Mouse (Mus musculus): ENCODE results near the gene Wasl. TPM values are rescaled to one million over a fixed set of nuclear protein-coding genes. Genes with fewer than 3 reads are reported as not detected.
A peak's percentile ranks its signal among the peaks of the same experiment; 100 is the strongest.

Wasl gene
- polyA plus RNA-seq, 1 experiment from 2014 or later: 61.1 TPM

DNA sequence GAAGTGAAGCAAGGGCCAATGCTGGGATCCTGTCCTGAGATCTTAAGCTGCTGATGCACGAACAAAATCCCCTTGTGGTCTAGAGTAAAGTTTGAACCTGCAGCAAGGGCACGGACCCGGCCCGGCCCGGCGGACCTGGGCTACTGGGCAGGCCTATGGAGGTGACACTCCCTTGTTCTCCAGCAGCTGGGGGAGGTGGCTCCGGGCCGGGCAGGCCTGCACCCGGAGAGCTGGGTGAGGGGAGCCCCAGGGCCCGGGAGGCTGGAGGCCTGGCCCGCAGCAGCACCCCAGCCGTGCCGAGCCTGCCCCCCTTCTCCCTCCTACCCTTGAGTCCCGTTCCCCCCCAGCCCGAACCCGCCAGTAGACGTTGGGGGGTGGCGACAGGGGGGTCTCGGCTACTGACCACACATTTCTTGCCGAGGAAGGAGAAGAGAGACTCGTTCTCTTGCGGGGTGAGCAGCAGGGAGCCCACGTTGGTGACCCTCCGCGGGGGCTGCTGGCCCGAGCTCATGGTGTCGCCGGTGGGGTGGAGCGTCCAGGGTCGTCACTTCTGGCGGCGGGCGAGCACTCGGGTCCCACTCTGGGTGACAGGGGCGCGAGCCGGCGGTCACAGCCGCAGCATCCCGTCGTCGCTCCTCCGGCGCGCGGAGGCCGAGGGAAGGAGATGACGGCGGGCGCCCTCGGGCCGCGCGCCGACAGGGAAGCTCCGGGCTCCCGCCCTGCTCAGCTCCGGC is 509 bp downstream of the Wasl start:
- DNase-seq (ENCODE audit: low read depth, low spot score) (peak; percentile 15), ATAC-seq (peak; percentile 61)
- in situ Hi-C loops (cut with MboI; ENCODE audit: low pct_unique_long_range_greater_than_20kb): no loop called here
- ChIA-PET CTCF (interaction anchor here (0.8 to 2.0 kb wide), 4 partner anchors 14 to 134 kb away, joined by 3 to 6 read pairs (median 4); no protein-coding TSS in a partner anchor), POLR2A (no interaction called here)
- H3K27me3 ChIP-seq: peaks cover 3% of the 10 kb centered on the region
- no peak for TF ChIP-seq CTCF (IDR thresholded peaks at IDR 0.05)

DNA sequence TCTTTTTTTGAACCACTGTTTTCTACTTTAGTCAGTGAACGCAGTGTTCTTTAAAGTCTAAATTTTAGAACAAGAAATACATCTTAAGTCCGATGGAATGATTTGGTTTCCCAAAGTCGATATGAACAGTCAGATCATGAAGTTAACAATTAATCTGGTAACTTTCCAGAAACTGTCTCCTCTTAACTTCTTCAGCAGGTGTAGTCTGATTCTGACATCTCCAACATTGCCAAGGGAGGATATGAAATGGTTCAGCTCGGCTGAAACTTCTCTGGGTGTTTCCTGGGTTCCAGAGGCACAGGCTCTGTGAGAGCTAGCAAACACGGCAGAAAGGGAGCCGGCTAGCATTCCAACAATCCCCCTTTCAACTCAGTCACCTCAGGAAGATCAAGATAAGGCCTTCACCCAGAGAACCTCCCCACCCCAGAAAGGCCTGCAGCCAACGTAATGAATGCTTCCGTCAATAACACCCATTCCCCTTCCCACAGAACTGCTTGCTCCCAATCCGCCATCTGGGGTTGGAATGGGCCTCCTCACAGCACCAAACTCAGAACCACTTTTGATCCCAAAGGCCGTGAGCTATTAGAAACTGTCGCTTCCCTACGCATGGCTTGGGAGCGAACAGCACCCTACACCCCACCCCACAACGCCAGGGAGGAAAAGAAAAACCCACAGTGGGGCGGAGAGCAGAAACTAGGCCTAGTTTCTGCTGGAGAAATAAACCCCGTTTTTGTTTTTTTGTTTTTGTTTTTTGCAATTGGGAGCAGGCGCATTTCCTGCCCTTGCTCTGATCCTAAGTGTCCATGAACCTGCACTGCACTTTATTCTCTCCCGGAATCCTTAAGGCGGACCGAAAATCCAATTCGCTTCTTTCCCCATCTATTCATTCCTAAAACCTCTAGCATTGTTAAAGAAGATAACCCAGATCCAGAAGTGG is 1.3 kb downstream of the Wasl start:
- no peak for TF ChIP-seq CTCF (IDR thresholded peaks at IDR 0.05)
- ChIA-PET POLR2A (interaction anchor here (0.6 kb wide), 3 partner anchors 10 to 53 kb away, joined by 3 to 5 read pairs (median 4); no protein-coding TSS in a partner anchor), CTCF (interaction anchor here (0.8 to 2.0 kb wide), 5 partner anchors 13 to 133 kb away, joined by 3 to 6 read pairs (median 4); no protein-coding TSS in a partner anchor)
- DNase-seq (ENCODE audit: low read depth, low spot score): no peak
- H3K27me3 ChIP-seq: no peaks in the 10 kb centered on the region
- in situ Hi-C loops (cut with MboI; ENCODE audit: low pct_unique_long_range_greater_than_20kb): no loop called here
- no peak for ATAC-seq

GRCm38 (mm10) chr6:24662483-24662882 is 2.3 kb downstream of the Wasl start:
- ATAC-seq: no peak
- in situ Hi-C loops (cut with MboI; ENCODE audit: low pct_unique_long_range_greater_than_20kb): no loop called here
- H3K27me3 ChIP-seq: no peaks in the 10 kb centered on the region
- no peak for DNase-seq (ENCODE audit: low read depth, low spot score)
- ChIA-PET POLR2A (no interaction called here), CTCF (interaction anchor here (0.8 to 2.0 kb wide), 4 partner anchors 14 to 132 kb away, joined by 3 to 6 read pairs (median 4); no protein-coding TSS in a partner anchor)
- no peak for TF ChIP-seq CTCF (IDR thresholded peaks at IDR 0.05)

DNA sequence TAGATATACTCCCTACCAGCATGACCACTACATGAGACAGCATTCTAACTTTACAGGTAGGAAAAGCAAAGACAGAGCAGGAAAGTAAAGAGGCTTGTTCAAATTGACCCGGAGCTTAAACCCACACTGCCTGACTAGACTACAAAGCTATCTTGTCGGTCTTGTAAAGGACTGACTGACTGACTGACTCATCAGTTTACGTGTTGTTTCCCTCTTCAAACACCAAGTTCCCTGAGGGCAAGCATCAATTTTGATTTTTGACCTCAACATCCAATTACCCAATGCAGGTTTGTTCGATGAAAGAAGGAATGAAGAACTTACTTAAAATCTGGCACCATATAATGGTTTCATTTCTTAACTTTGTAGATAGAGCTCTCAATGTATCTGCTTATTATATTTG is 2.9 kb downstream of the Wasl start:
- no peak for DNase-seq (ENCODE audit: low read depth, low spot score)
- H3K27me3 ChIP-seq: no peaks in the 10 kb centered on the region
- ChIA-PET POLR2A (no interaction called here), CTCF (interaction anchor here (1.1 to 1.2 kb wide), 2 partner anchors 17 to 34 kb away, joined by 3 to 4 read pairs; no protein-coding TSS in a partner anchor)
- in situ Hi-C loops (cut with MboI; ENCODE audit: low pct_unique_long_range_greater_than_20kb): no loop called here
- no peak for ATAC-seq
- TF ChIP-seq CTCF (IDR thresholded peaks at IDR 0.05): no peak

DNA sequence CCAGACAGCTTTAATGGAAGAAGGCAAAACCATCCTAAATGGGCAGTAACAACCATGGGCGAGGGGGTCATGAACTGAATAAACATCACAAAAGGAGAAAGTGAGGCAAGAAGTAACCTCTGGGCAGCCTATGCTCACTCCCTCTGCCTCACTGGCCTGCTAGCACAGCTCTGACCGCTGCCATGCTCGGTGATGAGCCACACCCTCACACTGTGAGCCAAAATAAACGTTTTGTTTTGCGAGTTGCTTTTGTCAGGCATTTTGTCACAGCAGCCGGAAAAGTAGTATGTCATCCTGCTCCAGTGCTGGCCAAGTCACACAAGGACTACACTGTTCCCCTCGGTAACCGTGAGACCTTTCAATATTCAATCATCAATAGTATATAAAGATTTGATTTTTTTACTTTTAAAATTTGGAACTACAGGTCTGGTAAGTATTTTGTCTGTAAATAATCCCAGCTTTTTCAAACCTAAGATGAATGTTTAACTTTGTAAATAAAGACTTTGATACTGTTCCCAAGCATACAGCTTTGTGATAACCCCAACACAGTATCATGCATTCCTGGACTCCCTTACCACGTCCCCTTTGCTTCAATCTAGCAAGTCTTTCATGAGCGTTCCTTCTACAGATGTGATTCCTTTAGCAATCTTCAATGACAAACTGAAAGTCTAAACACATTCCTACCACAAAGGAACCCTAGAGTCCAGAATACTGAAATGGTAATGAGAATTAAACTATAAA is 7.0 kb downstream of the Wasl start:
- no peaks in the 10 kb centered on the region for H3K27me3 ChIP-seq
- TF ChIP-seq CTCF (IDR thresholded peaks at IDR 0.05): no peak
- ATAC-seq (no peak), DNase-seq (ENCODE audit: low read depth, low spot score) (no peak)
- ChIA-PET POLR2A (no interaction called here), CTCF (interaction anchor here (1.5 kb wide), 1 partner anchor 49 kb away, joined by 3 read pairs; no protein-coding TSS in a partner anchor)
- in situ Hi-C loops (cut with MboI; ENCODE audit: low pct_unique_long_range_greater_than_20kb): no loop called here

DNA sequence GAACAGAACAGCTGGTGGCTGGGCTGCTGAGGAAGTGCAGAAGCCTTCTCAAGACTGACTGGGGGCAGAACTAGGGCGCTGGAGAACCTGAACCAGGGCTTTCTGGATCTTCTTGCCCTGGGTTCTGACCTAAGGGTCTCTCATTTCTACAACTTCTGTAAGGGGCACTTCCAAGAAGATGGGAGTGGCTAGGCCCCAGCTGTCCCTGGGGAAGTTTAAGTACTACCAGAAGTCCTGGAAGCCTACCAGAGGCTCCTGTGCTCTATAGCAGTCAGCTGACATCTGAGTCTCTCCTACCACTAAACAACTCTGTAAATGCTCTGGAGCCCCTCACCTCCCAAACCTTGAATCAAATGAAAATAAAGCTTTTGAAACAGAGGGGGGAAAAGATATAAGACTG is 8.7 kb downstream of the Wasl start:
- in situ Hi-C loops (cut with MboI; ENCODE audit: low pct_unique_long_range_greater_than_20kb): no loop called here
- ATAC-seq: no peak
- DNase-seq (ENCODE audit: low read depth, low spot score): no peak
- TF ChIP-seq CTCF (IDR thresholded peaks at IDR 0.05): no peak
- CTCF ChIA-PET: interaction anchor here (1.3 to 1.5 kb wide), 3 partner anchors 15 to 47 kb away, joined by 3 to 5 read pairs (median 4); no protein-coding TSS in a partner anchor
- H3K27me3 ChIP-seq: no peaks in the 10 kb centered on the region
- POLR2A ChIA-PET: no interaction called here

GRCm38 (mm10) chr6:24651538-24651937 is 13.3 kb downstream of the Wasl start:
- DNase-seq (ENCODE audit: low read depth, low spot score): no peak
- in situ Hi-C loops (cut with MboI; ENCODE audit: low pct_unique_long_range_greater_than_20kb): no loop called here
- ChIA-PET POLR2A (interaction anchor here (0.5 kb wide), 1 partner anchor 17 kb away, joined by 3 read pairs; no protein-coding TSS in a partner anchor), CTCF (interaction anchor here (1.4 kb wide), 1 partner anchor 122 kb away, joined by 4 read pairs; no protein-coding TSS in a partner anchor)
- H3K27me3 ChIP-seq: no peaks in the 10 kb centered on the region
- ATAC-seq: no peak
- no peak for TF ChIP-seq CTCF (IDR thresholded peaks at IDR 0.05)

- ChIA-PET CTCF (interaction anchor here (1.0 to 1.4 kb wide), 3 partner anchors 13 to 121 kb away, joined by 3 to 4 read pairs (median 3); no protein-coding TSS in a partner anchor), POLR2A (no interaction called here)
- no peaks in the 10 kb centered on the region for H3K27me3 ChIP-seq
- no peak for ATAC-seq
- DNase-seq (ENCODE audit: low read depth, low spot score): no peak
- in situ Hi-C loops (cut with MboI; ENCODE audit: low pct_unique_long_range_greater_than_20kb): no loop called here
- TF ChIP-seq CTCF (IDR thresholded peaks at IDR 0.05): no peak
Observed at GRCm38 (mm10) chr6:24650719-24651118, 14.1 kb downstream of the Wasl start.

- DNase-seq (ENCODE audit: low read depth, low spot score): no peak
- POLR2A ChIA-PET: no interaction called here
- no peak for TF ChIP-seq CTCF (IDR thresholded peaks at IDR 0.05)
- no peaks in the 10 kb centered on the region for H3K27me3 ChIP-seq
- CTCF ChIA-PET: interaction anchor here (1.6 kb wide), 1 partner anchor 15 kb away, joined by 3 read pairs; no protein-coding TSS in a partner anchor
- ATAC-seq: no peak
- in situ Hi-C loops (cut with MboI; ENCODE audit: low pct_unique_long_range_greater_than_20kb): no loop called here
Observed at GRCm38 (mm10) chr6:24648403-24648802, 16.4 kb downstream of the Wasl start.
